Mouse (Mus musculus) neural tube, embryonic 12.5 days (tissue): ENCODE results near the gene Ranbp2. TPM values are rescaled to one million over a fixed set of nuclear protein-coding genes. Genes with fewer than 3 reads are reported as not detected.

Experiments
- ATAC-seq: fragments of 200-750 bp; cut with Nextera tagmentation; 2 replicates; pipeline ENCODE4 v1.8.0; 2017; ENCODE audit warnings: low read depth, mild to moderate bottlenecking, moderate TSS enrichment, moderate library complexity; ENCODE audit not compliant: low FRiP score
- H3K27ac ChIP-seq: fragments of 300-500 bp; sonication (generic); 2 replicates; pipeline ENCODE4 v1.5.1; 2016
- H3K27me3 ChIP-seq: fragments of 300-500 bp; sonication (generic); replicated peaks from 2 replicates; pipeline ENCODE4 v1.6.1; 2016; ENCODE audit warnings: mild to moderate bottlenecking
- H3K36me3 ChIP-seq: fragments of 300-500 bp; sonication (generic); 2 replicates; pipeline ENCODE4 v1.6.1; 2016; ENCODE audit warnings: mild to moderate bottlenecking
- H3K4me1 ChIP-seq: fragments of 300-500 bp; sonication (generic); 2 replicates; pipeline ENCODE4 v1.6.1; 2016
- H3K4me2 ChIP-seq: fragments of 300-500 bp; sonication (generic); replicated peaks from 2 replicates; pipeline ENCODE4 v1.6.1; 2016; ENCODE audit warnings: mild to moderate bottlenecking
- H3K4me3 ChIP-seq: fragments of 300-500 bp; sonication (generic); 2 replicates; pipeline ENCODE4 v1.5.1; 2016
- H3K9ac ChIP-seq: fragments of 300-500 bp; sonication (generic); 2 replicates; pipeline ENCODE4 v1.6.1; 2016; ENCODE audit warnings: mild to moderate bottlenecking
- H3K9me3 ChIP-seq: fragments of 300-500 bp; sonication (generic); 2 replicates; pipeline ENCODE4 v1.6.1; 2016; ENCODE audit warnings: mild to moderate bottlenecking
- WGBS: fragments of 180-500 bp; shearing (Covaris S2); methylation state at CpG from one replicate; pipeline ENCODE4 v1.1.7; 2016; 5-methylcytosine and 5-hydroxymethylcytosine counted together
- polyA plus RNA-seq: library from polyadenylated mRNA; unstranded; fragments of >200 nt; fragmentation: Nextera tagmentation; extraction: Ambion mirVana; gene quantifications from 2 replicates; pipeline ENCODE4 v1.2.1, GENCODE M21; 2016

Gene Ranbp2
- 22.7 and 22.9 TPM in 2 replicates for polyA plus RNA-seq

GRCm38 (mm10) chr10:58446384-58447279, at the start of gene Ranbp2:
Gene Ranbp2, plus strand, starts transcription at chr10:58446920.
- Histone ChIP-seq H3K9me3 (no peaks in the 10 kb centered on the region), H3K27ac (peak within 1 kb of the TSS; percentile 87), H3K4me2 (peak within 1 kb of the TSS; percentile 71), H3K9ac (peak within 1 kb of the TSS; percentile 96), H3K36me3 (no peaks in the 10 kb centered on the region), H3K4me1 (no peaks in the 10 kb centered on the region), H3K27me3 (no peaks in the 10 kb centered on the region), H3K4me3 (peak within 1 kb of the TSS; percentile 98)
- ATAC-seq: peak; percentile 98
- WGBS: under 1% methylated on average over 89 of the region's 91 CpGs

GRCm38 (mm10) chr10:58398941-58399340, 47.8 kb upstream of the Ranbp2 start:
- H3K4me1 ChIP-seq: no peaks in the 10 kb centered on the region
- no peak overlapping the region for H3K4me3 ChIP-seq
- no peaks in the 10 kb centered on the region for H3K9me3 ChIP-seq
- 92% methylated on average over 8 of the region's 8 CpGs for WGBS
- no peak overlapping the region for H3K9ac ChIP-seq
- no peak overlapping the region for H3K4me2 ChIP-seq
- ATAC-seq: no peak
- H3K36me3 ChIP-seq: peaks cover 10% of the 10 kb centered on the region; the same call in 1 of the 2 replicates
- no peaks in the 10 kb centered on the region for H3K27me3 ChIP-seq
- H3K27ac ChIP-seq: no peak overlapping the region

- no peaks in the 10 kb centered on the region for H3K4me1 ChIP-seq
- H3K4me3 ChIP-seq: no peak overlapping the region
- no peak for ATAC-seq
- H3K36me3 ChIP-seq: peaks cover 17% of the 10 kb centered on the region; the same call in 1 of the 2 replicates
- WGBS: 86% methylated on average over 3 of the region's 3 CpGs
- no peak overlapping the region for H3K27ac ChIP-seq
- H3K9me3 ChIP-seq: no peaks in the 10 kb centered on the region
- no peak overlapping the region for H3K4me2 ChIP-seq
- H3K27me3 ChIP-seq: no peaks in the 10 kb centered on the region
- no peak overlapping the region for H3K9ac ChIP-seq
These were observed 44.9 kb upstream of the Ranbp2 start for GRCm38 (mm10) chr10:58401838-58402237.

- no peak overlapping the region for H3K9ac ChIP-seq
- H3K36me3 ChIP-seq: peaks cover 27% of the 10 kb centered on the region
- no peak for ATAC-seq
- no peaks in the 10 kb centered on the region for H3K27me3 ChIP-seq
- 92% methylated on average over 6 of the region's 6 CpGs for WGBS
- no peaks in the 10 kb centered on the region for H3K4me1 ChIP-seq
- H3K4me2 ChIP-seq: no peak overlapping the region
- H3K9me3 ChIP-seq: no peaks in the 10 kb centered on the region
- no peak overlapping the region for H3K27ac ChIP-seq
- H3K4me3 ChIP-seq: no peak overlapping the region
These were observed 42.1 kb upstream of the Ranbp2 start for GRCm38 (mm10) chr10:58404639-58405038.

DNA sequence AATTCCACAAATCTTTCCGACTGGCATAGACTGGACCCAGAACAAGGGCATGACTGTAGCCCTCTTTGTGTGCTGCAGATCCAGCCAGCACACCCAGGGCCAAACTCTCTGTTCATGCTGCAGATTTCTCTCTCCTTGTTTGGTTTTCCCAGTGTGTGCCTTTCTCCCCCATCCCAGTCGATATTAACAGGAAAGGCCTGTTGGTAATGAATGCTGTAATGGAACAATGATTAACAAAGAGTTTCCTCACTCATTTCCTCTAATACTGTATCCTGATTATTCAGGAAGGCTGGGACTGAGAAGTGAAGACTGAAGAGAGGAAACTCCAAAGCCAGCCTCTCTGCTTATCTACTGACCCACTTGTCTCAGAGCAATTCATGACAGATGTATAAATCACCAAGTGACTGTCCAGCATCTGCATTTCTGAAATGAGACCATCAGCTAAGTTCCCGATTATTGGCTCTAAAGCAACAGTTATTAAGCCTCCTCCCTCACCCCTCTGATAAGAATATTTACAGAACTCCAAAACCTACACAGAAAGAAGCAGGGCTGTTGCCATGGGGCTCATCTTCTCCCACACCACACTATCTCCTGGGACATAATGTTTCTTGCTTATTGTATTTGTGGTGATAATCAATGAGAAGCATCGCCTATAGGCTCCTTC, 41.3 kb upstream of the Ranbp2 start:
- Histone ChIP-seq H3K9me3 (no peaks in the 10 kb centered on the region), H3K9ac (no peak overlapping the region), H3K27ac (no peak overlapping the region), H3K4me3 (no peak overlapping the region), H3K4me1 (no peaks in the 10 kb centered on the region), H3K27me3 (no peaks in the 10 kb centered on the region), H3K4me2 (no peak overlapping the region), H3K36me3 (peaks cover 33% of the 10 kb centered on the region)
- 92% methylated on average over 4 of the region's 4 CpGs for WGBS
- ATAC-seq: no peak

DNA sequence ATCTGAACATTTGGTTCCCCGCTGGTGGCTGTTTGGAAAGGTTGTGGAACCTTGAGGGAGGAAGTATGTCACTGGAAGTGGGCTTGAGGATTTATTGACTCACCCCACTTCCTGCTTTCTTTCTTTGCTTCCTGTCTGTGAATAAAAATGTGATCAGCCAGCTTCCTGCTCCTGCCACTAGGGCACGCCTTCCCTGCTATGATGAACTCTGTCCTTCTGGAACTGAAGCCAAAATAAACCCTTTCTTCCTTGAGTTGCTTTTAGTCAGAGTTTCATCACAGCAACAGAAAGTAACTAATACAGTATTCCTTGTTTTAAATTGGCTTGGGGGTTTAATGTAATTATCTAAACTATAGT, 40.8 kb upstream of the Ranbp2 start:
- H3K27ac ChIP-seq: no peak overlapping the region
- peaks cover 33% of the 10 kb centered on the region for H3K36me3 ChIP-seq
- no peaks in the 10 kb centered on the region for H3K27me3 ChIP-seq
- H3K9ac ChIP-seq: no peak overlapping the region
- ATAC-seq: no peak
- WGBS: 87% methylated on average over 2 of the region's 2 CpGs
- H3K4me2 ChIP-seq: no peak overlapping the region
- no peaks in the 10 kb centered on the region for H3K9me3 ChIP-seq
- no peak overlapping the region for H3K4me3 ChIP-seq
- no peaks in the 10 kb centered on the region for H3K4me1 ChIP-seq

DNA sequence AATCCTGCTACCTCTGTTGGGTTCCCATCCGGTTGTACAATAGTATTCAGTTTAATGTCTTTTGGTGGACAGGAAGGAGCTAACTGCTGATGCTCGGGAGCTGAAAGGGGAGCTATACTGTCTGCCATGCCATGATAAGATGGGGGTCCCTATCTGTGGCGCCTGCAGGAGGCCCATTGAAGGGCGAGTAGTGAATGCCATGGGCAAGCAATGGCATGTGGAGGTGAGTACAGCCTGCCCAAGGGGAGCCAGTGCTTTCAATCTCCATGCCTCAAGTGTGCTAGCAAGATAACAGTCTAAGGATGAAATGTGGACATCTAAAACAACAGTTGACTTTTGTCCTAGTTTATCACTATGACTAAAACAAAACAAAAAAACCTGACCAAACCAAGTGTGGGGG, 34.4 kb upstream of the Ranbp2 start:
- H3K27ac ChIP-seq: no peak overlapping the region
- H3K9ac ChIP-seq: no peak overlapping the region
- WGBS: 93% methylated on average over 4 of the region's 4 CpGs
- no peaks in the 10 kb centered on the region for H3K27me3 ChIP-seq
- no peak overlapping the region for H3K4me3 ChIP-seq
- no peak overlapping the region for H3K4me2 ChIP-seq
- no peaks in the 10 kb centered on the region for H3K9me3 ChIP-seq
- H3K4me1 ChIP-seq: no peaks in the 10 kb centered on the region
- peaks cover 62% of the 10 kb centered on the region for H3K36me3 ChIP-seq
- ATAC-seq: no peak

DNA sequence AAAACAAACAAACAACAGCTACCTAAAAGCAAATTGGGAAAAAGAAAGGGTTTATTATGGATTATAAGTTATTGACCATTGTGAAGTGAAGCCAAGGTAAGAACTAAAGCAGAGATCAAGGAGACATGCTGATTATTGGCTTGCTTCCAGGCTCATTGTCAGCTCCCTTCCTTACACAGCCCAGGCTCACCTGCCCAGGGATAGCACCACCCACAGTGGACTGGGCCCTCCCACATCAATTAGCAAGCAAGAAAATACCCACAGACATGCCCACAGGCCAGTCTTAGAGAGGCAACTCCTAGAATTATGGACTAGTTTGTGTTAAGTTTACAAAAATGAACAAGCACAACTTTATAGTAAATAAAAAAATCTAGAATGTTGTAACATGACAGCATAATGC, 33.9 kb upstream of the Ranbp2 start:
- Histone ChIP-seq H3K36me3 (peaks cover 61% of the 10 kb centered on the region), H3K4me2 (no peak overlapping the region), H3K27ac (no peak overlapping the region), H3K4me1 (no peaks in the 10 kb centered on the region), H3K9me3 (no peaks in the 10 kb centered on the region), H3K9ac (no peak overlapping the region), H3K27me3 (no peaks in the 10 kb centered on the region), H3K4me3 (no peak overlapping the region)
- ATAC-seq: no peak

DNA sequence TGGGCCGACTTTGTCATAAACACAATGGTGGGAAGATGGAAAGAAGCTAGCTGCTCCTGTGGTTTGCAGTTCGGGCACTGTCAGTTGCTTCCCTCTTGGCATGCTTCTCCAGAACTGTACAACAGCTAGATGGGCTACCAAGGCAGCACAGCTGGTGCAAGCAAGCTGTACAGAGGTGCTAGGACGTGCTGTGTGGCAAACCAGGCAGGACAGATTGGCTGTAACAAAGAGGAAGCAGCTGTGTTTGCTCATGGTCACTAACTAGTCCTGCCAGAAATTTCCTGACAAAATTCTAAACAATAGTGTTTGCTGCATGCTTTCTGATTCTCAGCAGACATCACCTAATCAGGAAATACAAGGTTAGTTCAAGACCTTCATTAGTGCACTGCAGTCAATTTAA, 30.0 kb upstream of the Ranbp2 start:
- no peak overlapping the region for H3K4me3 ChIP-seq
- H3K27ac ChIP-seq: no peak overlapping the region
- peaks cover 43% of the 10 kb centered on the region for H3K36me3 ChIP-seq
- ATAC-seq: no peak
- H3K4me1 ChIP-seq: no peaks in the 10 kb centered on the region
- WGBS: 94% methylated on average over 3 of the region's 3 CpGs
- no peaks in the 10 kb centered on the region for H3K9me3 ChIP-seq
- H3K9ac ChIP-seq: no peak overlapping the region
- no peak overlapping the region for H3K4me2 ChIP-seq
- H3K27me3 ChIP-seq: no peaks in the 10 kb centered on the region

GRCm38 (mm10) chr10:58418290-58418971, 28.3 kb upstream of the Ranbp2 start:
- 86% methylated on average over 10 of the region's 10 CpGs for WGBS
- H3K27ac ChIP-seq: no peak overlapping the region
- H3K4me1 ChIP-seq: no peaks in the 10 kb centered on the region
- no peak overlapping the region for H3K9ac ChIP-seq
- no peak overlapping the region for H3K4me3 ChIP-seq
- H3K9me3 ChIP-seq: no peaks in the 10 kb centered on the region
- no peak for ATAC-seq
- H3K4me2 ChIP-seq: no peak overlapping the region
- peaks cover 39% of the 10 kb centered on the region for H3K36me3 ChIP-seq
- no peaks in the 10 kb centered on the region for H3K27me3 ChIP-seq

DNA sequence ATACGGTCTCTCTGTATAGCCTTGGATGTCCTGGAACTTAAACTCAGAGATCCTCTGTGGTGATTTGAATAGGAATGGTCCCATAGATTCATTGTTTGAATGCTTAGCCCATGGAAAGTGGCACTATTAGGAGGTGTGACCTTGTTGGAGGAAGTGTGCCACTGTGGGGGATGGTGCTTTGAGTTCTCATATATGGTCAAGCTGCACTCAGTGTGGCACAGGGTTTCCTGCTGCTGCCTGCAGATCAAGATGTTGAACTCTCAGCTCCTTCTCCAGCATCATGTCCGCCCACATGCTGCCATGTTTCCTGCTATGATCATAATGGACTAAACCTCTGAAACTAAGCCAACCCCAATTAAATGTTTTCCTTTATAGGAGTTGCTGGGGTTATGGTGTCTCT, 18.8 kb upstream of the Ranbp2 start:
- no peak overlapping the region for H3K4me2 ChIP-seq
- H3K36me3 ChIP-seq: peaks cover 15% of the 10 kb centered on the region; the same call in 1 of the 2 replicates
- 96% methylated on average over 2 of the region's 2 CpGs for WGBS
- no peak overlapping the region for H3K9ac ChIP-seq
- no peak for ATAC-seq
- H3K27me3 ChIP-seq: no peaks in the 10 kb centered on the region
- no peak overlapping the region for H3K4me3 ChIP-seq
- no peaks in the 10 kb centered on the region for H3K9me3 ChIP-seq
- H3K4me1 ChIP-seq: no peaks in the 10 kb centered on the region
- H3K27ac ChIP-seq: no peak overlapping the region

GRCm38 (mm10) chr10:58445850-58446249, 870 bp upstream of the Ranbp2 start:
- peak; percentile 15 for ATAC-seq
- 19% methylated on average over 9 of the region's 9 CpGs for WGBS
- peak overlapping the region; percentile 98 for H3K4me3 ChIP-seq
- peak overlapping the region; percentile 69 for H3K4me2 ChIP-seq
- no peaks in the 10 kb centered on the region for H3K4me1 ChIP-seq
- peak overlapping the region; percentile 61 for H3K27ac ChIP-seq
- H3K36me3 ChIP-seq: no peaks in the 10 kb centered on the region
- no peaks in the 10 kb centered on the region for H3K27me3 ChIP-seq
- H3K9ac ChIP-seq: peak overlapping the region; percentile 96
- no peaks in the 10 kb centered on the region for H3K9me3 ChIP-seq
